Mouse (Mus musculus) liver, postnatal 0 days (tissue): Measurements from ENCODE around the gene Fam189a1.

Experiments
- CTCF ChIP-seq: sonication (generic); IDR thresholded peaks from 2 replicates; pipeline ENCODE4 v1.5.1; 2016; ENCODE audit warnings: antibody characterized with exemption, low read depth
- EP300 ChIP-seq: IDR thresholded peaks from 2 replicates; pipeline ENCODE4 v1.6.1; 2016; ENCODE audit warnings: antibody characterized with exemption, low read depth, mild to moderate bottlenecking

DNA sequence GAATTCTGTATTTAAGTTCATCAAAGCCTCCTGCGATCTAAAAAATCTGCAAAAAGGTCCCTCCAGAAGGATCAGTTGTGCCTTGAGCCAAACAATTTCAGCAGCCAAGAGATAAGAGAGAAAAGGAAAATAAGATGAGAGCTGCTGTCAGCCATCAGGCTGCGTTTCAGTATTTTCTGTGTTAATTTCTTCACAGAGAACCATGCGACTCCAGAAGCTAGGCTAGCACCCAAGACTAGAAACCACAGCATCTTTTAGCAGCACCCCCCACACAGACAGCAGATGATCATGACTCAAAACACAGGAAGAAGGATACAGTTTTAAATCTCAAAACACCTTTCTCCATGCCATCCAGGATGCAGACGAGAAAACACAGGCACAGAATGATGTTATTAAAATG, 281.4 kb downstream of the Fam189a1 start:
- no peak for TF ChIP-seq CTCF
- no peak for TF ChIP-seq EP300
